Mouse (Mus musculus): ENCODE results near the gene Trpc7. TPM values are rescaled to one million over a fixed set of nuclear protein-coding genes. Genes with fewer than 3 reads are reported as not detected.

Gene Trpc7
- polyA plus RNA-seq, 1 experiment from 2014 or later, result 0.04 TPM

- Histone ChIP-seq H3K27ac (no peak overlapping the region), H3K36me3 (peaks cover 58% of the 10 kb centered on the region), H3K9me3 (no peaks in the 10 kb centered on the region), H3K9ac (no peak overlapping the region), H3K4me3 (no peak overlapping the region), H3K4me1 (peaks cover 20% of the 10 kb centered on the region; the same call in 1 of the 2 replicates), H3K4me2 (no peak overlapping the region), H3K27me3 (no peaks in the 10 kb centered on the region)
- ATAC-seq (ENCODE audit: borderline replicate concordance, extremely low read depth, low FRiP score, low TSS enrichment), result no peak
- 75% methylated on average over 6 of the region's 6 CpGs for WGBS
Observed at GRCm38 (mm10) chr13:56740496-56740895, 155.3 kb downstream of the Trpc7 start.

- Histone ChIP-seq H3K4me3 (no peak overlapping the region), H3K27ac (no peak overlapping the region), H3K9ac (no peak overlapping the region), H3K4me1 (peaks cover 20% of the 10 kb centered on the region; the same call in 1 of the 2 replicates), H3K36me3 (peaks cover 64% of the 10 kb centered on the region), H3K4me2 (no peak overlapping the region), H3K9me3 (no peaks in the 10 kb centered on the region), H3K27me3 (no peaks in the 10 kb centered on the region)
- ATAC-seq (ENCODE audit: borderline replicate concordance, extremely low read depth, low FRiP score, low TSS enrichment), result no peak
- WGBS, result 90% methylated on average over 5 of the region's 5 CpGs
Observed at GRCm38 (mm10) chr13:56739556-56739955, 156.2 kb downstream of the Trpc7 start.

GRCm38 (mm10) chr13:56735212-56735875 is 160.4 kb downstream of the Trpc7 start:
- H3K4me2 ChIP-seq, result no peak overlapping the region
- ATAC-seq (ENCODE audit: borderline replicate concordance, extremely low read depth, low FRiP score, low TSS enrichment), result no peak
- no peaks in the 10 kb centered on the region for H3K9me3 ChIP-seq
- no peak overlapping the region for H3K9ac ChIP-seq
- no peak overlapping the region for H3K4me3 ChIP-seq
- peaks cover 80% of the 10 kb centered on the region for H3K36me3 ChIP-seq
- 38% methylated on average over 6 of the region's 6 CpGs for WGBS
- no peaks in the 10 kb centered on the region for H3K27me3 ChIP-seq
- H3K27ac ChIP-seq, result no peak overlapping the region
- no peaks in the 10 kb centered on the region for H3K4me1 ChIP-seq

- H3K9me3 ChIP-seq, result no peaks in the 10 kb centered on the region
- H3K9ac ChIP-seq, result no peak overlapping the region
- H3K36me3 ChIP-seq, result peaks cover 82% of the 10 kb centered on the region
- H3K27me3 ChIP-seq, result no peaks in the 10 kb centered on the region
- H3K27ac ChIP-seq, result no peak overlapping the region
- no peak overlapping the region for H3K4me2 ChIP-seq
- WGBS, result 77% methylated on average over 4 of the region's 4 CpGs
- ATAC-seq (ENCODE audit: borderline replicate concordance, extremely low read depth, low FRiP score, low TSS enrichment), result no peak
- no peaks in the 10 kb centered on the region for H3K4me1 ChIP-seq
- no peak overlapping the region for H3K4me3 ChIP-seq
Observed at GRCm38 (mm10) chr13:56734617-56735016, 161.2 kb downstream of the Trpc7 start.

GRCm38 (mm10) chr13:56729046-56729445 is 166.7 kb downstream of the Trpc7 start:
- Histone ChIP-seq H3K4me2 (no peak overlapping the region), H3K4me3 (no peak overlapping the region), H3K36me3 (peaks cover 84% of the 10 kb centered on the region), H3K27ac (no peak overlapping the region), H3K27me3 (no peaks in the 10 kb centered on the region), H3K4me1 (no peaks in the 10 kb centered on the region), H3K9ac (no peak overlapping the region), H3K9me3 (no peaks in the 10 kb centered on the region)
- 87% methylated on average over 7 of the region's 7 CpGs for WGBS
- no peak for ATAC-seq (ENCODE audit: borderline replicate concordance, extremely low read depth, low FRiP score, low TSS enrichment)

GRCm38 (mm10) chr13:56726551-56726950 is 169.2 kb downstream of the Trpc7 start:
- Histone ChIP-seq H3K9ac (no peak overlapping the region), H3K9me3 (no peaks in the 10 kb centered on the region), H3K27ac (no peak overlapping the region), H3K4me3 (no peak overlapping the region), H3K36me3 (peaks cover 73% of the 10 kb centered on the region), H3K27me3 (no peaks in the 10 kb centered on the region), H3K4me2 (no peak overlapping the region), H3K4me1 (no peaks in the 10 kb centered on the region)
- no peak for ATAC-seq (ENCODE audit: borderline replicate concordance, extremely low read depth, low FRiP score, low TSS enrichment)
- 79% methylated on average over 4 of the region's 4 CpGs for WGBS

Other genes starting within 250 kb of the Trpc7 start
- 34.1 and 34.7 TPM in 2 replicates for gene Smad5, start 193.0 kb downstream of the Trpc7 start, polyA plus RNA-seq (2015; fragmentation: Nextera tagmentation; extraction: Ambion mirVana)
- 3.5 and 4.8 TPM in 2 replicates for gene Gm45623, start 142.2 kb downstream of the Trpc7 start, polyA plus RNA-seq (2015; fragmentation: Nextera tagmentation; extraction: Ambion mirVana)